Mouse (Mus musculus) neural tube, embryonic 13.5 days (tissue): ENCODE measurements around the gene Snx29. TPM values are rescaled to one million over a fixed set of nuclear protein-coding genes. Genes with fewer than 3 reads are reported as not detected.

Experiments used
- ATAC-seq: fragments of 200-750 bp; cut with Nextera tagmentation; 2 replicates; pipeline ENCODE4 v1.8.0; 2017; ENCODE audit warnings: low read depth, mild to moderate bottlenecking, moderate TSS enrichment, moderate library complexity
- H3K27ac ChIP-seq: fragments of 300-500 bp; sonication (generic); replicated peaks from 2 replicates; pipeline ENCODE4 v1.5.1; 2015; ENCODE audit warnings: moderate library complexity, mild to moderate bottlenecking, inconsistent platforms
- H3K27me3 ChIP-seq: fragments of 300-500 bp; sonication (generic); 2 replicates; pipeline ENCODE4 v1.6.1; 2015; ENCODE audit warnings: mild to moderate bottlenecking, inconsistent platforms
- H3K36me3 ChIP-seq: fragments of 300-500 bp; sonication (generic); 2 replicates; pipeline ENCODE4 v1.6.1; 2015; ENCODE audit warnings: mild to moderate bottlenecking, inconsistent platforms
- H3K4me1 ChIP-seq: fragments of 300-500 bp; sonication (generic); replicated peaks from 2 replicates; pipeline ENCODE4 v1.6.1; 2015; ENCODE audit warnings: inconsistent platforms
- H3K4me2 ChIP-seq: fragments of 300-500 bp; sonication (generic); 2 replicates; pipeline ENCODE4 v1.6.1; 2015; ENCODE audit warnings: inconsistent platforms, mild to moderate bottlenecking, moderate library complexity
- H3K4me3 ChIP-seq: fragments of 300-500 bp; sonication (generic); 2 replicates; pipeline ENCODE4 v1.5.1; 2015; ENCODE audit warnings: mild to moderate bottlenecking, inconsistent platforms
- H3K9ac ChIP-seq: fragments of 300-500 bp; sonication (generic); 2 replicates; pipeline ENCODE4 v1.6.1; 2015; ENCODE audit warnings: moderate library complexity, mild to moderate bottlenecking, inconsistent platforms
- H3K9me3 ChIP-seq: fragments of 300-500 bp; sonication (generic); 2 replicates; pipeline ENCODE4 v1.6.1; 2016; ENCODE audit warnings: inconsistent platforms
- WGBS: fragments of 180-500 bp; shearing (Covaris S2); methylation state at CpG from one replicate; pipeline ENCODE4 v1.1.7; 2015; 5-methylcytosine and 5-hydroxymethylcytosine counted together
- polyA plus RNA-seq: library from polyadenylated mRNA; unstranded; fragments of >200 nt; fragmentation: Nextera tagmentation; extraction: Ambion mirVana; gene quantifications from 2 replicates; pipeline ENCODE4 v1.2.1, GENCODE M21; 2015

The Snx29 gene
- polyA plus RNA-seq, 1 experiment from 2014 or later, result 17.2 TPM

- no peak overlapping the region for H3K4me3 ChIP-seq
- no peak overlapping the region for H3K4me2 ChIP-seq
- no peak overlapping the region for H3K9ac ChIP-seq
- 82% methylated on average over 3 of the region's 3 CpGs for WGBS
- no peaks in the 10 kb centered on the region for H3K36me3 ChIP-seq
- H3K9me3 ChIP-seq, result no peaks in the 10 kb centered on the region
- H3K27me3 ChIP-seq, result no peaks in the 10 kb centered on the region
- no peak overlapping the region for H3K27ac ChIP-seq
- no peaks in the 10 kb centered on the region for H3K4me1 ChIP-seq
- ATAC-seq, result no peak
Measured at GRCm38 (mm10) chr16:11728131-11728530, 405.4 kb downstream of the Snx29 start.

DNA sequence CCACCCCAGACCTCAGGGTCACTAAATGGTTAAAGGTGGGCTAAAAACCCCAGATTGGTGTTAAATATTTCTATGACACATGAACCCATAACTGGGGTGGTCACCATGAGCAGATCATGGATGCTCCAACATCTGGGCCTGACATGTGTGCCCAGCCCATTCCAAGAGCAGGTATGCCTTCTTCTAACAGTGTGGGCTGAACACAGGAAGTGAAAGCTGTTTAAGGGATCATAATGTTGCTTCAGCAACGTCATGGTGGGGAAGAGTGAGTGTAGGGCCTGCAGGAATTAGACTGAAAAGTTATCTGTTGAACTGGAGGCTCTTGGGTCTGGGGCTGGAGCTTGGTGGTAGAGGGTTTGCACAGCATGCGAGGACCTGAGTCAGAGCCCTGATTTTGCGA lies 405.9 kb downstream of the Snx29 start:
- Histone ChIP-seq H3K9me3 (no peaks in the 10 kb centered on the region), H3K4me1 (no peaks in the 10 kb centered on the region), H3K27me3 (no peaks in the 10 kb centered on the region), H3K27ac (no peak overlapping the region), H3K4me3 (no peak overlapping the region), H3K36me3 (no peaks in the 10 kb centered on the region), H3K4me2 (no peak overlapping the region), H3K9ac (no peak overlapping the region)
- WGBS, result 79% methylated on average over 3 of the region's 3 CpGs
- ATAC-seq, result no peak

DNA sequence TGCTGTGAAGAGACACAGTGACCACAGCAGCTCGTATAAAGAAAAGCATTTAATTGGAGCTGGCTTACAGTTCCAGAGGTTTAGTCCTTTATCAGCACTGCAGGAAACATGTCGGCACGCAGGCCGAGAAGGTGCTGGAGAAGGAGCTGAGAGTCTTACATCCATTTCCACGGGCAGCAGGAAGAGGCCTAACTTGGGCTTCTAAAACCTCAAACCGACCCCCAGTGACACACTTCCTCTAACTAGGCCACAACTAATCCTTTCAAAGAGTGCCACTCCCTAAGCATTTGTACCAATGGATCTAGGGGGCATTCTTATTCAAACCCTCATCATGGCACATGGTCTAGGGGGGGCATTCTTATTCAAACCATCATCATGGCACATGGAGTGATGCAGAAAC lies 406.4 kb downstream of the Snx29 start:
- no peak for ATAC-seq
- Histone ChIP-seq H3K4me2 (no peak overlapping the region), H3K27ac (no peak overlapping the region), H3K36me3 (no peaks in the 10 kb centered on the region), H3K4me3 (no peak overlapping the region), H3K4me1 (no peaks in the 10 kb centered on the region), H3K9ac (no peak overlapping the region), H3K27me3 (no peaks in the 10 kb centered on the region), H3K9me3 (no peaks in the 10 kb centered on the region)
- 81% methylated on average over 6 of the region's 6 CpGs for WGBS

GRCm38 (mm10) chr16:11729815-11730214 lies 407.1 kb downstream of the Snx29 start:
- Histone ChIP-seq H3K9ac (no peak overlapping the region), H3K4me3 (no peak overlapping the region), H3K27me3 (no peaks in the 10 kb centered on the region), H3K9me3 (no peaks in the 10 kb centered on the region), H3K36me3 (no peaks in the 10 kb centered on the region), H3K27ac (no peak overlapping the region), H3K4me1 (no peaks in the 10 kb centered on the region), H3K4me2 (no peak overlapping the region)
- WGBS, result 91% methylated on average over 5 of the region's 5 CpGs
- ATAC-seq, result no peak

GRCm38 (mm10) chr16:11731014-11731535 lies 408.4 kb downstream of the Snx29 start:
- H3K9ac ChIP-seq, result no peak overlapping the region
- H3K27me3 ChIP-seq, result no peaks in the 10 kb centered on the region
- no peaks in the 10 kb centered on the region for H3K4me1 ChIP-seq
- no peak for ATAC-seq
- no peak overlapping the region for H3K4me2 ChIP-seq
- H3K36me3 ChIP-seq, result no peaks in the 10 kb centered on the region
- no peak overlapping the region for H3K4me3 ChIP-seq
- H3K9me3 ChIP-seq, result no peaks in the 10 kb centered on the region
- no peak overlapping the region for H3K27ac ChIP-seq
- 86% methylated on average over 5 of the region's 5 CpGs for WGBS

DNA sequence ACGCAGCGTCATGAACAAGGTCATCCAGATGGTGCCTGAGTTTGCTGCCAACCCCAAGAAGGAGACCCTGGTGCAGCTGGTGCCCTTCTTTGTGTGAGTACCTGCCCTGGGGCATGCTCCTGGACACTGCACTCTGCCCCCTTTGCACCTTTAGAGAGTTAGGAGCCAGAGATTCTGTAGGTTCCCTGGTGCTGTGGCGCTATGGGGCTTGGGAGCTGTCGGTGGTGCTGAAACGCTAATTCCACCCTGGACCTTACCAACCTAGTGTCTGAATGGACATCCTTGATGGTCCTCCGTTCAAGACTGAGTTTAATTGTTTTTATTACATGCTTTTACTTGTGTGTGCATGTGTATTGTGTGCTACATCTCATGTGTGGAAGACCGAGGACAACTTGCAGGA lies 415.6 kb downstream of the Snx29 start:
- H3K9me3 ChIP-seq, result no peaks in the 10 kb centered on the region
- no peak for ATAC-seq
- H3K4me2 ChIP-seq, result no peak overlapping the region
- H3K27ac ChIP-seq, result no peak overlapping the region
- 55% methylated on average over 7 of the region's 7 CpGs for WGBS
- H3K9ac ChIP-seq, result no peak overlapping the region
- no peak overlapping the region for H3K4me3 ChIP-seq
- H3K27me3 ChIP-seq, result no peaks in the 10 kb centered on the region
- no peaks in the 10 kb centered on the region for H3K4me1 ChIP-seq
- H3K36me3 ChIP-seq, result no peaks in the 10 kb centered on the region

GRCm38 (mm10) chr16:11741951-11742350 lies 419.2 kb downstream of the Snx29 start:
- no peaks in the 10 kb centered on the region for H3K27me3 ChIP-seq
- no peak overlapping the region for H3K4me2 ChIP-seq
- H3K9ac ChIP-seq, result no peak overlapping the region
- H3K9me3 ChIP-seq, result no peaks in the 10 kb centered on the region
- H3K36me3 ChIP-seq, result no peaks in the 10 kb centered on the region
- WGBS, result 78% methylated on average over 5 of the region's 5 CpGs
- H3K4me1 ChIP-seq, result no peaks in the 10 kb centered on the region; the same call in 1 of the 2 replicates
- H3K27ac ChIP-seq, result no peak overlapping the region
- ATAC-seq, result no peak
- no peak overlapping the region for H3K4me3 ChIP-seq

- 91% methylated on average over 7 of the region's 7 CpGs for WGBS
- Histone ChIP-seq H3K27ac (no peak overlapping the region), H3K27me3 (no peaks in the 10 kb centered on the region), H3K4me3 (no peak overlapping the region), H3K9me3 (no peaks in the 10 kb centered on the region), H3K9ac (no peak overlapping the region), H3K4me1 (no peaks in the 10 kb centered on the region; the same call in 1 of the 2 replicates), H3K4me2 (no peak overlapping the region), H3K36me3 (no peaks in the 10 kb centered on the region)
- ATAC-seq, result no peak
Measured at GRCm38 (mm10) chr16:11742351-11742750, 419.6 kb downstream of the Snx29 start.

- no peak overlapping the region for H3K9ac ChIP-seq
- no peak overlapping the region for H3K4me3 ChIP-seq
- H3K27ac ChIP-seq, result no peak overlapping the region
- no peaks in the 10 kb centered on the region; the same call in 1 of the 2 replicates for H3K4me1 ChIP-seq
- H3K27me3 ChIP-seq, result no peaks in the 10 kb centered on the region
- H3K4me2 ChIP-seq, result no peak overlapping the region
- no peaks in the 10 kb centered on the region for H3K36me3 ChIP-seq
- ATAC-seq, result no peak
- H3K9me3 ChIP-seq, result no peaks in the 10 kb centered on the region
- WGBS, result 74% methylated on average over 3 of the region's 3 CpGs
Measured at GRCm38 (mm10) chr16:11743013-11743412, 420.3 kb downstream of the Snx29 start.

GRCm38 (mm10) chr16:11743724-11744123 lies 421.0 kb downstream of the Snx29 start:
- Histone ChIP-seq H3K4me2 (no peak overlapping the region), H3K27ac (no peak overlapping the region), H3K4me1 (no peaks in the 10 kb centered on the region; the same call in 1 of the 2 replicates), H3K9ac (no peak overlapping the region), H3K36me3 (no peaks in the 10 kb centered on the region), H3K27me3 (no peaks in the 10 kb centered on the region), H3K9me3 (no peaks in the 10 kb centered on the region), H3K4me3 (no peak overlapping the region)
- WGBS, result 86% methylated on average over 4 of the region's 4 CpGs
- ATAC-seq, result no peak

GRCm38 (mm10) chr16:11746036-11746435 lies 423.3 kb downstream of the Snx29 start:
- ATAC-seq, result no peak
- Histone ChIP-seq H3K27me3 (no peaks in the 10 kb centered on the region), H3K4me3 (no peak overlapping the region), H3K27ac (no peak overlapping the region), H3K4me1 (no peaks in the 10 kb centered on the region; the same call in 1 of the 2 replicates), H3K9ac (no peak overlapping the region), H3K4me2 (no peak overlapping the region), H3K9me3 (no peaks in the 10 kb centered on the region), H3K36me3 (no peaks in the 10 kb centered on the region)
- 92% methylated on average over 2 of the region's 2 CpGs for WGBS

DNA sequence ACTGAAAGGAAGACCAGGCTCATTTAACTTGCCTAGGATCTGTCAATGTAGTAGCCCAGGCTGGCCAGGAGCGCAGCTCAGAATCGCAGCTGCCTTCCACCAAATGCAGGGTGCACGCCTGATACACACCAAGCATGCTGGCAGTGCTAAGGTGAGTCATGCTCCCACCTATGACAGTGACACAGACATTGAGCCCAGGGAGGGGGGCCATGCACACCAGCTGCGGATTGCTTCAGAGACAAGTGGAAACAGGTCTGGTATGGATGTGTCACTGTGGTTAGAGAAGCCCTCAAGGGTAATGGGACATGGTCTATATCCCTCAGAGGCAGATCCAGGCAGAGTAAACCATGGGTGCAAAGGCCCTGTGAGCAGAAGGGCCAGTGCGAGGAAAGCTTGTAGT lies 425.2 kb downstream of the Snx29 start:
- Histone ChIP-seq H3K36me3 (no peaks in the 10 kb centered on the region), H3K9me3 (no peaks in the 10 kb centered on the region), H3K9ac (no peak overlapping the region), H3K4me3 (no peak overlapping the region), H3K27ac (no peak overlapping the region), H3K4me1 (no peaks in the 10 kb centered on the region; the same call in 1 of the 2 replicates), H3K4me2 (no peak overlapping the region), H3K27me3 (no peaks in the 10 kb centered on the region)
- whole genome bisulfite sequencing, result 92% methylated on average over 5 of the region's 5 CpGs
- no peak for ATAC-seq

GRCm38 (mm10) chr16:11749111-11749510 lies 426.4 kb downstream of the Snx29 start:
- H3K4me2 ChIP-seq, result no peak overlapping the region
- ATAC-seq, result no peak
- H3K36me3 ChIP-seq, result no peaks in the 10 kb centered on the region
- no peaks in the 10 kb centered on the region; the same call in 1 of the 2 replicates for H3K4me1 ChIP-seq
- no peaks in the 10 kb centered on the region for H3K9me3 ChIP-seq
- 91% methylated on average over 3 of the region's 3 CpGs for WGBS
- H3K4me3 ChIP-seq, result no peak overlapping the region
- no peaks in the 10 kb centered on the region for H3K27me3 ChIP-seq
- H3K27ac ChIP-seq, result no peak overlapping the region
- no peak overlapping the region for H3K9ac ChIP-seq
